Mouse (Mus musculus) activated CD4-positive, CD25-positive, alpha-beta regulatory T cell (primary cell): ENCODE data around the gene Selenon. TPM values are rescaled to one million over a fixed set of nuclear protein-coding genes. Genes with fewer than 3 reads are reported as not detected.

Source experiments
- polyA plus RNA-seq, 2 experiments: library from polyadenylated mRNA; unstranded; fragments of 100-300 nt; shearing (Covaris generic); gene quantifications; one replicate each; pipeline ENCODE4 v1.2.1; 2017

Gene Selenon
- 1 to 10 TPM; 1.3 to 3.4 TPM for polyA plus RNA-seq

GRCm38 (mm10) chr4:134551494-134552316 is at the start of gene Selenon:
Selenon (minus strand) TSS chr4:134552166.

GRCm38 (mm10) chr4:134534932-134535786 is 16.8 kb downstream of the Selenon start, which contains the start of gene Mtfr1l:
Mtfr1l (minus strand) TSS chr4:134535387.

GRCm38 (mm10) chr4:134510845-134511411 is 41.0 kb downstream of the Selenon start, which contains the start of gene Aunip:
Aunip (plus strand) TSS chr4:134510999.

GRCm38 (mm10) chr4:134496595-134497210 is 55.3 kb downstream of the Selenon start, which contains the start of gene Paqr7:
Paqr7 (plus strand) TSS chr4:134496697.

Other genes starting within 250 kb of the Selenon start
- not detected for gene Trim63, start 237.0 kb downstream of the Selenon start, polyA plus RNA-seq
- gene Slc30a2, start 209.0 kb downstream of the Selenon start, polyA plus RNA-seq = under 1 TPM; 0.39 TPM
- gene Extl1, start 168.3 kb downstream of the Selenon start, polyA plus RNA-seq = 1 to 10 TPM in 1 of 2 experiments, under 1 TPM in 1; 0.68 to 1.3 TPM
- gene Pafah2, start 155.8 kb downstream of the Selenon start, polyA plus RNA-seq = under 1 TPM; 0.22 to 0.99 TPM
- 100 to 1,000 TPM; 186 to 210 TPM for gene Stmn1, start 83.8 kb downstream of the Selenon start, polyA plus RNA-seq
- gene Paqr7, start 55.5 kb downstream of the Selenon start, polyA plus RNA-seq = 10 to 100 TPM; 21.1 to 21.6 TPM
- 1 to 10 TPM; 1.4 to 2.6 TPM for gene Aunip, start 41.2 kb downstream of the Selenon start, polyA plus RNA-seq
- gene Mtfr1l, start 16.8 kb downstream of the Selenon start, polyA plus RNA-seq = 100 to 1,000 TPM in 1 of 2 experiments, 10 to 100 TPM in 1; 91.7 to 130 TPM
- 1 to 10 TPM; 2.1 to 2.4 TPM for gene Man1c1, start 152.1 kb upstream of the Selenon start, polyA plus RNA-seq
- 10 to 100 TPM; 47.4 to 57.0 TPM for gene Ldlrap1, start 215.9 kb upstream of the Selenon start, polyA plus RNA-seq